Mouse (Mus musculus) retina, embryonic 14.5 days (tissue): ENCODE measurements around the gene Nhlh2.

ENCODE experiments used
- DNase-seq: peaks from one replicate; pipeline ENCODE4 v3.0.0-alpha.2; 2015; ENCODE audit warnings: low spot score

The Nhlh2 gene

DNA sequence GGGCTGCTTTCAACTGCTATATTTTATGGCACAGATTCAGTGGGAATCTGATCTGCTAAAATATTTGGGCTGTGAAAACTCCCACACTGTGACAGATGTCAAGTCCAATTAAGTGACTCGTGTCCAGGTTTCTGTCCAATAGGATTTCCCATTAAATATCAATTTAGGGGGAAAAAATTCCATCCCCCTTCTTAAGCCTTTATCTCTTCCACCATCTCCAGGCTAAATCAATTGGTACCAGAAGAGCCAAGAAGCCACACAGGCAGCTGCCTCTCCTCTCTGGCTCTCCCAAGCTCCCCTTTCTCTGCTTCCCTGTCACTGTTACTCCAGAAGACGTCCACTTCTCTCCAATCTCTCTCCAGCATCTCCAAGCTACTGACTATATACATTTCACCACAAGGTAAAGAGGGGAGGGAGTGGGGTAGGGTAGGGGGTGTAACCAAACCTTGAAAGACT, at the start of gene Nhlh2:
Nhlh2 (plus strand) TSS at position 151 of the 456 bp plus-strand sequence.
- peak; percentile 52 for DNase-seq

DNA sequence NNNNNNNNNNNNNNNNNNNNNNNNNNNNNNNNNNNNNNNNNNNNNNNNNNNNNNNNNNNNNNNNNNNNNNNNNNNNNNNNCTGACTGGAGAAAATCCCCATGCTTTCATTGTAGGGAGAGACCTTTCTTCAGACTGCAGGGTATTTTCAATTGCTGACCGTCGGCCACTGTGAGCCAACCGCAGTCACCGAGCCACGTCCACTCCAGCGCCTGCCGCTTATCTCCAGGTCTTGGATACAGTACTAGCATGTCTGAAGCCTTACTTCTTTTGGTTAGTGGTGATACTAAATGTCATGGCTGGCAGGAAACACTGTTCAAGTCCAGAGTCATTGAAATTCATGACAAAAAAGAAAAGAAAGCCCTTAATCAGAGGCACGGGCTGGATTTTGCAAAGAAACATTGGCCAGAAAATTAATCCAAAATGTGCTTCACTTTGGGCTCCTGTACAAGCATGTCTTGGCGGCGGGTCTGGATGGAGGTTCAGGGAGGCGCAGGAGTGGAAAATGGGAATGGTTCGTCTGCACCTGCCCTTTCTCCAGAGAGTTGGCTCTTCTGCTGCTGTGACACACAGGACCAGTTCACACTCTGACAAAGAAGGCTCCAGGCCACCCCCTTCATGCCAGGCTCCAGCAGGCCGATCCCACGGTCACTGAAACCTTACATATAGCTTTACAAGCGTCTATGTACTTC, 48.6 kb upstream of the Nhlh2 start:
- DNase-seq, result no peak

DNA sequence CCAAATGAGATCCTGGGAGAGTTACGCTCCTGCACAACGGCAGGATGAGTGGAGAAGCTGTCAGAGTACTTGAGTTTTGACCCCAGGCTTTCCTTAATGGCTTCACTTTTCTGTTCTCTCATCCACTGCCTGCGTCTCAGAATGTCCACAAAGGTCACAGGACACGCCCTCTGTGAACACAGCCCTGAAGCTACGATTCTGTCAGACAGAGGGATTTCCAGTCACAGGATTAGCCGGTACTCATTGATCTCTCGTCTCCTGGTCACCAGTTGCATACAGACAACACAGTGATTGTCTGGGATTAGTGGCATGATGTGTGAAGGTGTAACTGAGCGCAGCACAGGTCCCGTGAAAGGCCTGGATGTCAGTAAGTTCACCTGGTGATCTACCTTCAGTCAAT, 46.4 kb upstream of the Nhlh2 start:
- peak; percentile 21 for DNase-seq

DNA sequence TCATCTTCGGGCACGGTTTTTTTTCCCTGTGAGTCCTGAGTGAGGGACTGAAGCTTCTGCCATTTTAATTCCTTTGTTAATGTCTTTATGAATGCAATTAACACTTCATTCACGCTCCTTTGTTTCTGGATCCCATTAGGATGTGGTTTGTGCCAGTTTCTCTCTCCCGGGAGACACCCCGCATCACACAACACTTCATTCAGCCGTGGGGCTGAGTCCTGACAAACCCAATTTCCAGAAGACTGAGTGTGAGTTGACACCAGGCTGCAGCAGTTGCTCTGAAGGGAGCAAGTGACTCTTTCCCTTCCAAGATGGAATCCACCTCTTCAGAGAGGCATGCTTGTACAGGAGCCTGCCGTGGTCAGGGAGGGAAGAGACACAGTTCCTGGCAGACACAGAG, 45.5 kb upstream of the Nhlh2 start:
- peak; percentile 35 for DNase-seq

DNA sequence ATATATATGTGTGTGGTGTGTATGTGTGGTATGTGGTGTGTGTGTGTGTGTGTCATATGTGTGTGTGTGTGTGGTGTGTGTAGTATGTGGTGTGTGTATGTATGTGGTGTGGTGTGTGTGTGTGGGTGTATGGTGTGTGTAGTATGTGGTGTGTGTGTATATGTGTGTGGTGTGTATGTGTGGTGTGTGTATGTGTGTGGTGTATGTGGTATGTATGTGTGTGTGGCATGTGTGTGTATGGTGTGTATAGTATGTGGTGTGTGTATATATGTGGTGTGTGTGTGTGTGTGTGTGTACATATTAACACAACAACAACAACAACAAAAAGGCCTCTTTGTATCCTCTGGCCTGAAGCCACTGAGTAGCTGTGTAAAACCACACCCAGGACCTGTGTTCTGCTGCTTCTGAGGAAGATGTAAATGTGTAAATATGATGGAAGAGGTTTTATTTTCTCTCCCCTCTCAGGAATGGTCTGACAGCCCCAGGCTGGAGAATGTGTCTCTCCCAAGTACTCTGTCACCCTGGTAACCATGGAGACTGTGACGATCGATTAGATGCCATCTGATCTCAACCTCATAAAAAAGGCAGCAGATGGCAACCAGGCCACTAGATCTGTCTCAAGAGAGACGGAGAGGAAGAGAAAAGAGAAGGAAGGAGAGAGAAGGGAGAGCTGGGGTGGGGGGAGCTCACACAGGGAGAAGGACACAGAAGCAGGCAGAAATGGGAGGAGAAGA, 42.9 kb upstream of the Nhlh2 start:
- DNase-seq, result peak; percentile 74

DNA sequence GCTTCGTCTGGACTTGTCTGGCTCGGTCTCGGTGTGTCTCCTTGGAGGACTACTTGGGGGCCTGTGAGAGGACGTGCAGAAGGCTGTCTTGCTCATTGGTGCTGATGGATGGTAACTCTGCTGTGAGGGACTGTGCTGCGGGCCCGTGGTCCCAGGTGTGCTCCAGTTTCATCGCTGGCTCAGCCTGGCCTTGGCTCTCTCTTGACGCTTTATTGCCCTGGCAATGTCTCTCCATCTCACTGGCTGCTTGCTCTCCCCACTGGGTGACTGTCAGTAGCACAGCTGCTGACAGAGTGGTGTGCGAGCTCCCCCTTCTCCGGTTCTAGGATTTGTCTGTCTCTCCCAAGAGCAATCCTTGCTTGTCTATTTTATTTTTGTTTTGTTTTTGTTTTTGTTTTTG, 34.5 kb upstream of the Nhlh2 start:
- DNase-seq, result no peak

DNA sequence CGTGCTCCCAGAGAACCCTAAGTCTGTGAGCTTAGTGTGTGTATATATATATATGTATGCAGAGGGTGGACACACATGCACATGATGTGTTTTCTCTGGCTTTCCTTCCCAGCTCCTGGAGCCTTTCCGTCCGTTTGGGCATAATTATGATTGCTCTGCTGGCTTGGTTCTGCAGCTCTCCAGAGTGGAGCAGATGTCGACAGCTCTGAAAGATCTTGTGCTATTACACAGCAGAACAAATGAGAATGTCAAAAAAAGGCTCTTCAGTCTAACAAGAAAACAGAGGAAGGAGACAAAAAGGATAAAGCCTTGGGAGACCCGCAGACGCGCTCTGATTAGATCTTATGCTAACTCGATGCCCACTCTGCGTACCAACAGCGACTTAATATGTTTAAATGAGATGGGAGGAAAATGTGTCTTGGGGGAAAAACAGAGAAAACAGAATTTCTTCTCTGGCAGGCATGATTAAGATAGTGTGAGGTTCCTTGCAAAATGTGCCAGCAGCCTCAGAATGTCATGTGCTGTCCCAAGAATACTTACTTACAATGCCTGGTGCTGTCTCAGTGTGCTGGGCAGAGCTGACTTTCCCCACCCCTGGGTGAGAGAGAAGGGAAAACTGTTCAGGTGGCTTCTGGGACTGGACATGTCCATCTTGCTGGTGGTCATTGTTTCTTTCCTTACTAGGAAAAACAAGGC, 31.4 kb upstream of the Nhlh2 start:
- no peak for DNase-seq

DNA sequence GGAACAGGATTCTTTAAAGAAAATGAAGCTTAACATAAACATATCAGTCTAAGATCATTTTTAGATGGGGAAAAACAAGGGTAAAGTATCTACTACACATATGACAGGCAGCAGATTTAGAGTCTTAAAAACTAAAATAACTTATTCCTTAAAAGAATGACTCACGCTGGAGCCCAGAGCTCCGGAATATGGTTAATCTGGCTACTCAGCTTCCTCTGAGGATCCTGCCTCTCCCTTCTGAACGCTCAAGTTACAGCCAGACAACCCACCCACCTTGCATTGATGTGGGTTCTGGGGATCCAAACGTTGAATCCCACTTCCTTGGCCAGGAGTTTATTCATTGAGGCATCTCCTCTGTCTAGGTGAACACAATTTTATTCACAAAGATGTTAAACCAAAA, 26.0 kb upstream of the Nhlh2 start:
- no peak for DNase-seq

DNA sequence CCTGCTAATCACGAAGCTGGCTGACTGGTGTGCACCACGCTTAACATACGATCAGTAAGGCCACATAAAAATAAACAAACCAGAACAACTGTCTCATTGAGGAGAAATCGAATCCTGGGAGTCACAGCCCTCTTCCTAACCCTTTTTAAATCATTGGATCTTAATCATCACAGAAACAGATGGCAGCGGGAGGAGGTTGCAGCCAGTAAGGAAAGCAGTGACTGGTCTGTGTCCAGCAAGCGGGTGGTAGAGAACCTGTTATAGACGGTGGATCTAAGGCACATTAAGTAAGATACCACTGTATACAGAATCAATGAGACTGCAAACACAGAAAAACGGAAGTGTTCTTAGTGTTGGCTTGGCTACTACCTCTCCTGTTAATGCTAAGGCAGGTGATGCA, 24.2 kb upstream of the Nhlh2 start:
- DNase-seq, result no peak

DNA sequence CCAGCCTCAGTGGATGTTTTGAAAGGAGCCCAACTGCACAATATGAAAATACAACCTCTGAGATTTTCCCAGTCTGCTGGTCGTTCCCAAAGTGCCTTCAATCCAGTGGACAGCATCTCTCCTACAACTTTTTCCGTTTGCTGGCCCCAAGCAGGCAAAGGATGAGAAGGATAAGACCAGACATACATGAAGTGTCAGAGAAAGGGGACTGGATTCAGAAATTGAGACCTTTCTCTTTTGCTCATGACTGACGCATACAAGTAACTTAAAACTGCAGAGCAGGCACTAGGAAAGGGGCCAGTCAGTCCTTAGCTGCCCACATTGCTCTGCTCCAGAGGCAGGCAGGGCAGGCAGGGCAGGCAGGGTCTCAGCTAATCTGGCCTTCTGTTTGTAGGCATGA, 19.7 kb upstream of the Nhlh2 start:
- no peak for DNase-seq

DNA sequence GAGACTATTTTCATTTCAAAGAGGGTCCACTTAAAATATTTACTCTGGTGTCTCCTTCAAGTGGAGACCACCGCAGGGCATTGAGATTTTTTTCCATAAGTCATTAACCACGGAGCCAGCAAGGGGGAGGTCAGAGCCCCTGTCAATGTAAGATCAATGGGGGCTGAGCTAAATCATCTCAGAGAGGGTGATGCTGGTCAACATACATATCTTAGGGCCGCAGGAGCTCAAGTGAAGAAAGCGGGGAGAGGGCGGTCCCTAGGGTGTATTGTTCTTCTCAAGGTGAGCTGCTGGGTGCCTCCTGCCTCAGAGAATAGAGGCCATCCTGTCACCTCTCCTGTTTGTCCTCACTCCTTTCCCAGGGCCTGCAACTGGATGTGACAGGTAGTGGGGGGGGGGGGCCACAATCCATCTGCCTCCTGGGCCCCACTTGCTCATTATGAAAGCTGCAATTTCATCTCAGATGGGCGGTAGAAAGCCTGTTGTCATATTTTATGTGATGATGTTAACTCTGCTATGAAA, 18.8 kb upstream of the Nhlh2 start:
- no peak for DNase-seq

DNA sequence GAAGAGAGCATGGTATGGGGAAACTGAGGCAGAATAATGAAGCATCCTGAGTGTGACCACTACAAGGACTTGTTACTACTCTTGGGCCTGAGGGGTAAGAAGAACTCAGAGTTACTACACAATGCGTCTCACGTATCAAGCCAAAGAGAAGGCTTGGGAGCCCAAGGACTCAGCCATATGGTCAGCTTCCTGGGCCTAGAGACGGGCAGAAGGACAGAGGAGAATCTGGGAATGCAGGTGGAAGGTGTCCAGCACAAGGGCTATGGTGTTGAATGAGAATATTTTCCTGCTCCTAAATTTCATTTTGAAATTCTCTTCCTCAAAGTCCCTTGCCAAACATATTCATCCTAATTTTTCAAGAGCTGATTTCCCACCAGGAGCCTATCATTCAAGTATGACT, 12.0 kb upstream of the Nhlh2 start:
- no peak for DNase-seq

DNA sequence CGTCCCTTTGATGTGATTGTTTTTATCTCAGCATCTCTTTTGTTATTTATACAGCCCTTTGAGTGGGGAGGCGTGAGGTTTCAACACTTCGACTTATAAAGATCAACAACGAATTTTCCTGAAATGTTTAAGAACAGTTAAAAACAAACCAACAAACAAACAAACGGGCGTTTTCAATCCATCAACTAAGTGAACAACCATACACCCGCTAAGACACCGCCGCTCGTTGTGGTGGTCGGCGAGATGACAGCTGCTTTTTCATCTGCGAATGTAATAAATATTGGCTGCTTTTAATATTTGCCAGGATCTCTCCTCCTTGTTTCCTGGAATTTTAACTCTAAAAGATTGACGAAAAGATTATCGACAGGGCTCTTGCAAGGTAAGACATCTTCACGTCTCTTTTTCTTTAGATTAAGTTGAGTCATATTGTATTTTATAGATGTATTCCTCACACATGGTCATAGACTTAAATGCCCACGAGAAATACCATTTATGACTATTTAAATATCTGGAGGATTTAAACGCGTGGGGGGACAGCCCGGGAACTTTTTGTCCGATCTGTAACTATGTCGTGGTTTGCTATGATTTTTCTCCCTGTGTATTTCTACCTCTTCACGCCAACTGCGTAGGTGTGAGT, 923 bp downstream of the Nhlh2 start:
- DNase-seq, result no peak

DNA sequence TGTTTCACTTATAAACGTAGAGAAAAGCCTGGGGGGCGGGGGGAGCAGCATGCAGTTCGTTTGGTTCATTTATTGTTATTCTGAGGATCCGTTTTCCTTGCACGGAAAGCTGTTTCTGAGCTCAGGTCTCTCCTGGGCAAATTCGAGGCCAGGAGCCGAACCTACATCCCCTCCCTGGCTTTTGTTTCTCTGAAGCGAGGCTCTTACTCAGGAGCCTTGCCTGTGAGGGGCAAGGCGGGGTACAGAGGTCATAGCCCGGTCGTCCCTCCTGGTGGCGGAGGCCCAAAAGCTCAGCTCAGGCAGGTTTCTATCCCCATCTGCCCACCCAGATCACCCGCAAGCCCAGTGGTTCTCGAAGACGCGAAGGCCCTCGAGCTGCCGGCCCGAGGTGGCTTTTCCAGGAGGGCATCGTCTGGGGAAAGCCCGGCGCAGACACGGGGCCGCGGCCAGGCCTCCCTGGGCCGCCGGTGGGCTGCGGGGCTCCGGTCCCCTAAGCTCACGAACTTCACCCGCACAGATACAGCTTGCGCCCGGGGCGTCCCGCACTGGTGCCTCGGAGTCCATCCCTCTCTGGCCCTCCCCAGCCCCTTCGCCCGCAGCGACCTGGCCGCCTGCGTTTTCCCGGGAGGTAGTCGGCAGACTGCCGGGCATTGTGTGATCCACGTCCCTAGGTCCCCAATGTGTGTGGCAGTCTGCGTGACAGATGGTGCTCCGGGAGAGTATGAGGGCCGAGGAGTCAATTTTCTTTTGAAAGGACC, 1.6 kb downstream of the Nhlh2 start:
- peak; percentile 59 for DNase-seq

DNA sequence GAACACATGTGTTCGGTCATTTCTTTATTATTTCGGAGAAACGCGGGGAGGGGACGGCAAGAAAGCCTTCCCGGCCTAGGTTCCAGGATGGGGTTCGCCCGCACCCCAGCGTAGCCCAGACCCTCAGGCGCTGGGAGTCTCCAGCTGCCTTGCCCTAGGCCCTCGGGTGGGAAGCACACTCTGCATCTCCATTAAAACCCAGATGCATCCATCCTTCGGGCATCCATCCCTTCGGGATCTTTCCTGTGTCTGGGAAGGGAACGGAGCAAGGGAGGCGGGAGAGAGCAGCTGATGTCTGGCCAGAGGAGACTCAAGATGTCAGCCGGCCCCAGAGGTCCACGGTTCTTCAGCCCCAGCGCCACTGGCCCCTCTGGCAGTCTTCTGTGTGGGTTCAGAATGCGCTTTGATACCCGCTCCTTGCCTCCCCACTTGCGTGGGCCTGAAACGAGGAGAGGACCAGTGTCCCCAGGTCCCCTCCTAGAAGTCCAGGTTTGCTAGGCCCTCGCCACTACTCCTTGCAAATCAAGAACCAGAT, 2.3 kb downstream of the Nhlh2 start:
- DNase-seq, result no peak

DNA sequence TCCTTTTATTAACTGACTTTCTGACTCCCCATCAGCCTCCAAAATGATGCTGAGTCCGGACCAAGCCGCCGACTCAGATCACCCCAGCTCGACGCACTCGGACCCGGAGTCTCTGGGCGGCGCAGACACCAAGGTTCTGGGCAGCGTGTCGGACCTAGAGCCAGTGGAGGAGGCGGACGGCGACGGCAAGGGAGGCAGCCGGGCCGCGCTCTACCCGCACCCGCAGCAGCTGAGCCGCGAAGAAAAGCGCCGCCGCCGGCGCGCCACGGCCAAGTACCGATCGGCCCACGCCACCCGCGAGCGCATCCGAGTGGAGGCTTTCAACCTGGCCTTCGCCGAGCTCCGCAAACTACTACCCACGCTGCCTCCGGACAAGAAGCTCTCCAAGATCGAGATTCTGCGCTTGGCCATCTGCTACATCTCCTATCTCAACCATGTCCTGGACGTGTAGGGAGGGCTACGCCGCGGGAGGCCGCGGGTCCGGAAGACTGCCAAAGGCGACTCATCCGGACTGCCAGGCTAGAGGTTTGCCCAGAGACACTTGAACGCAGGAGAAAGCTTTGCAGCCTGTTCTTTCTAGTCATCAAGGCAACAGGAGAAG, 2.8 kb downstream of the Nhlh2 start:
- DNase-seq, result peak; percentile 53

DNA sequence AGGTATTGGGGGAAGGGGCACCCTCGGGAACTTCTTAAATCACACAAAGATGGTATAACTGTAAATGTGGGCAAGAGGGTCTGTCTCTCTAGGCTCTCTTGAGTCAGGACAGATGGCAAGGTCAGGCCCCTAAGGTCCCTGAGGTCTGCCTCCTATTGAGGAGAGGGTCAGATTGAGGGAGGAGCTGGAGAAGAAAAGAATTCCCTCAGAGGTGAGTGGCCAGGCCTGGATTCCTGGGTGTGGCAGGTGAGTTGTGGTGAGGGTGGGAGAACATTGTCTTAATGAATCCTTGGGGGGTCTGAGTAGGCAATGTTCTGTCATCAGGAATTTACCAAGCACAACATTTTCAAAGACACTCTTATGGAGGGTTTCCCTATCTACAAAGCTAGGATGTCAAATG, 10.7 kb downstream of the Nhlh2 start:
- DNase-seq, result no peak

DNA sequence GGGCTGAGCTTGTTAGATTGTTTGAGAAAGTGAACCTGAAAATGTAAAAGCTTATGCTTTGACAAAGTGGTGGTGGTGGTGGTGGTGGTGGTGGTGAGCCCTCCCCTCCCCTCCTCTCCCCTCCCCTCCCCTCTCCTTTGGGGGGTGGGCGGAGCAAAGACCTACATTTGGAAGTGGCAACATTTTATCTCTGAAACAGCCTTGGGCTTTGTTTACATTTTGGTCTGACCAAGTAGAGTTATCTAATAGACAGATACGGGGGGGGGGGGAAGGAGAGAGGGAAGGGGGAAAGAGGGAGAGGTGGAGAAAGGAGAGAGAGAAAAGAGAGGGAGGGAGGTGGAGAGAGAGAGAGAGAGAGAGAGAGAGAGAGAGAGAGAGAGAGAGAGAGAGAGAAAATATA, 12.8 kb downstream of the Nhlh2 start:
- DNase-seq, result no peak

DNA sequence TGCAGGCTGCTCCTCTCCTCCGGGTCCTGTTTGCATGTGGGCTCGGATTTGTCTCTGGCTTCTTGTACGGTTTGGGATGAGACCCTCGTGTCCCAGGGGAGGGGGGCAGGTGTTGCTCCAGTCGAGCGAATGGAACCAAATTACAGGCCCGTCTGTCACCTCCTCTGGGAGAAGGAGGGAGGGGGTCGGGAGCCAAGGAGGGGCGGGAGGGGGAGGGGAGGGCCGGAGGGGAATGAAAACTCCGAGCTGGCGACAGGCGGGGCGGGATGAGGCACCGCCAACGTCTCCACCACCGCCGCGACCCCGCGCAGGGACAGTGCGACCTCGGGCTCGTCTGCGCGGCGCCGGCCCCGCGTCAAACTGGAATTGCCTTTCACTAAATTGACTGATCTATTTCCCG, 13.5 kb downstream of the Nhlh2 start:
- DNase-seq, result peak; percentile 75

DNA sequence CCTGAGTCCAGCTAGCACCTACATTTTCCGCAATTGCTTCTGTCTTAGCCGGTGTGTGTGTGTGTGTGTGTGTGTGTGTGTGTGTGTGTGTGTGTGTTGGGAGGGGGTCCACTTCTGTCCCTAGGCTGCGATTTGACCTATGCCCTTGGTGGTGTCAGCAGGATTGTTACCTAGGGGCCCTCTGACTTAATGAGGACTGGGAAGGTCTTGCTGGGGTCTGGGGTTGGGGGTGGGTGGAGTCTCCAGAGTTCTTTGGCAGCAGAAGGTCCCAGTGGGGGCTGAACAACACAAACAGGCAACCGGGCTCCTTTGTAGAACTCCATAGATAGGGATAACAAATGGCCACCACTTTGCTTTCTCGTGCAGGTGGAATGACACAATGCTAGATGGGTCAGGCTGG, 14.0 kb downstream of the Nhlh2 start:
- no peak for DNase-seq

DNA sequence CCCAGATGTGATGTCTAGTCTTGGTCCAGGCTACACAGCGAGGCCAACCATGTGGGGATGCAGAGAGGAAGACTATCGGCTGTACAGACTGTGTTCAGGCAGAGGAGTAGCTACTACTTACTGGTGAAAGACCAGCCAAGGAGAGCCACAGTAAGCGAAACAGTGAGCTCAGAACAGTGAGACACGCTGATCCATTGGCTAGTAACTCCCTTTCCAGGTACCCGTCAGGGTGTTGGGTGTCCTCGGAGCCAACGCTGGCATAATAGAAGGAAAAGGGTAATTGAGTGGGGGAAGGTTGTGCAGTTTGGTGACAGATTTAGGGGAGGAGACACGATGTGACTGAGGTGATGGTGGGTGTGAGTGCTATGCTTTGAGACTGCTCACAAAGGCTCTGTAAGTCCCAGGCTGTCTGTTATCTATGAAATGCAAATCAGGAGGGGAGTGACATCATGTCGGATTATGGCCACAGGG, 15.1 kb downstream of the Nhlh2 start:
- no peak for DNase-seq
